Mouse (Mus musculus): ENCODE results near the gene Proser3.
"Not testable (repeated sequence)": the region's sequence is repeated elsewhere in the genome, so short reads cannot be mapped to it uniquely, and the experiment has no call there.

The Proser3 gene

DNA sequence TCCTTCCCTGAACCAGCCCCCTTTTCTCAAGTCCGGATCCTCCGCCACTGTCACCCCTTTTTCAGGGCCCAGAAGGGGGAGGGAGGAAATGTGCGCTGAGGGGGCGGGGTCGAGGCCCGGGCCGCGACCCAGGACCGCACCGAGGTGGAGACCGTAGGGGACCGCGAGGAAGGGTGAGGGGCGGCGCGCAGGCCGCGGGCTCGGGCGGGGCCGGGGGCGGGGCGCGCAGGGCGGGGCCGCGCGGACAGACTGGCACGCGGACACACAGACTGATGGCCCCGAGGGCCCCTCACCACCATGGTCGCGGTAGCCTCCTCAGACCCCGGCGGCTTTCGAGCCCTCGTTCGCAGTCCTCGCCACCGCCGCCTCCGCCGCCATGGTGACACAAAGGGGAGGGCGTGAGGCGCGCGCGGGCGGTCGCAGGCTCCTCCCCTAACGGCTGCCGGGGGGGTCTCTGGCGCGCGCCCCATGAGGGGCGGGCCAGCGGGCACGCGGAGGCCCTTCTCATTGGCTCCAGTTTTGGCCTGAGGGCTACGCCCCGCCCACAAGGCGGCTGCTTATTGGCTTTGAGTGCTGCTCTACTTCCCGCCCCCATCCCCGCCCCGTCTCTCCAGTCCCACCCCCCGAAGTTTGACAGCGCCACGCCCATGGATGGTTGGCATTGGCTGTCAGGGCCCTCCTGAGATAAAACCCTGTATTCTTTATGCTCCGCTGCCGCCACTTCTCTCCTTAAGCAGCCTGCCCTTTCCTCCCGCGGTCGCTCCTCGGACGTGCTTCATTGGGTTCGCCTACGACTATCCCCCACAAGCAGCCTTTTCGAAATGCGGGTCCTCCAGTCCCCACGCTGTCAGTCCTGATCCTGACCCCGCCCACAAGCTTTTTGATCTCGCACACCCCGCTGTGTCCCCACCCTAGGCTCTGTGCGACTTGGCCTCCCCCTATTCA is 17.2 kb downstream of the Proser3 start, which contains the start of gene Arhgap33:
Arhgap33 (minus strand) TSS at position 428 of the 945 bp plus-strand sequence.
- DNase-seq = peak; percentile 96 to 98

DNA sequence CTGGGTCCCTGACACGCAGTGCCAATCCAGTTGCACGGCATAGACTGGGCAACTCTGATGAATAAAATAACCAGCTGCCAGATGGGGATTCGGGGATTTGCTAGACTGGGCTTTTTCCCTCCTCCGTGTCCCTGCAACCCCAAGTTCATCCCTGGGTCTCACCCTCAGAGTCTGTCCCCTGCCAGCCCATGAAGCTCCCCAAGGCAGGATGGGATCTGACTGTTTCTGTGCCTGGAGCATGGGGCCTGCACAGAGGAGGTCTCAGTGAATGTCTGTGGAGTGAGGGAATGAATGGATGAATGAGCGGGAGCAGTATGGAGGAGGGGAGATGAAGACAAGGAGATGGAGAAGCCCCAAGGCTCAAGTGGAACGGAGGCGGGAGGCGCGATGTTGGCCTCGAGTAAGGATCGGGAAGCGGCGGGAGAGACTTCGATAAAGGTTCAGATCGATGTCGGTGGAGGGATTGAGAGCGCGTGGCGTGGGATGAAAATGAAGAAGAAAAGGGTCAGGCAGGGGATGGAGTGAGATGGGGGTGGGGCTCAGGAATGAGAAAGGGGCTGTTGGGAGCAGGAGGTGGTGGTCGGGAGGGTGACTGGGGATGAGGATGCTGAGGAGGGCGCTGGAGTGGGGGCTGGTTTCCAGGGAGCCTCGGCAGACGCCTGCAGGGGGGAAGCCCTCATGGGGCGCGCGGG is 18.0 kb downstream of the Proser3 start:
- DNase-seq = no peak

DNA sequence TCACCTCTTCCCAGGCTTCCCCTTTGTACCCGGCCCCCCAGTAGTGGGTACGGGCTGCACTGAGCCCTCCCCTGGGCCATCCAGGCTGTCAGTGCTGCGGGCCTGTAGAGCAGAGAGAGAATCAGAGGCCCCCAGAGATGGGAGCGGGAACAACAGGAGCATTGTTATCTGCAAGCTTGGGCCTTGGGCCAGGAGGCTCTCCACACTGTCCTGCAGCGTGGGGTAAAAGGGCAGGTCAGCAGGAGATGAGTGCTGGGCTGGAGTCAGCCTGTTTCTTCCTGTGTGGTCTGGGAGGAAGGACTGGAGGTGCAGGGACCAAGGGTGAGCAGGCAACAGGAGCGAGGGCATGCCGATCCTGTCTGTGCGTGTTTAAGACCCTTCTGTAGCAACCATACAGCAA is 19.2 kb downstream of the Proser3 start:
- DNase-seq = no peak

DNA sequence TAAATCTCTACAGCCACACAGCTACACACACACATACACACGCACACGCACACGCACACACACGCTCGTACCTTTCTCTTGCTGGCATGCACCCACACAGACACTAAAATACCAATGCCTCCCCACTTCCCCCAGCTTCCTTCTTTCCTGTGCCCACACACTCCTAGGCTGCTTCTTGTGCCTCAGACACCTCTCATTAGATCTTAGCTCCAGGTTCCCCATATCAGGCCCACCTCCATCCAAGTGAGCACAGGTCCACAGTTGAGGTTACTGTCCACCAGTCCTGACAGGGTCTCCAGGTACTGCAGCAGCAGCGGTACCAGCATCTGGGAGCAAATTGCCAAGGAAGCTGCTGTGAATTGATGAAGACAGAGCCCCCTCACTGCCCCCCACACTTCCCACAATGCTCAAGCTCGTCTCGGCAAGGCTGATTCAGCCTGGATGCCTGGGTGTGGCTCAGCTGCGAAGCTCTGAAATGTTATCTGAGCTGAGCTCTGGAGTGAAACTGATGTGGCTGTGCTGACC is 20.7 kb downstream of the Proser3 start:
- DNase-seq = no peak

DNA sequence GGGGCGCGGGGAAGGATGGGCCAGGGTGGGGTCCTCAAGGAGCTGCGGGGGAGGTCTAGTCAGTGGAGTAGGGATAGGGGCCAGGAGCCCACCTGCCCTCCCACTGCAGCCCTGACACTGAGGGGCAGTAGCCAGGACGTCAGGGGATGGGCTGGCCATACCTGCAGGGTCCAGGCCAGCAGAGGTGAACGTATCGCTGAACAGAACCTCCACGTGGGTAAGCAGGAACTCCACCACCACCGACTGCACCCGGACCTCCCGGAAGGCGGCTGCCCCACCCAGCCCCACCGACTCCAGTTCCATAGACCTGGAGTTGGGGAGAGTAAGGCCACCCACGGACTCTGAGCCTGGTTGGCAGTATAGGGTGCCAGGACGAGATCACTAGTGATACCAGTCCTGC is 25.1 kb downstream of the Proser3 start:
- DNase-seq = no peak

DNA sequence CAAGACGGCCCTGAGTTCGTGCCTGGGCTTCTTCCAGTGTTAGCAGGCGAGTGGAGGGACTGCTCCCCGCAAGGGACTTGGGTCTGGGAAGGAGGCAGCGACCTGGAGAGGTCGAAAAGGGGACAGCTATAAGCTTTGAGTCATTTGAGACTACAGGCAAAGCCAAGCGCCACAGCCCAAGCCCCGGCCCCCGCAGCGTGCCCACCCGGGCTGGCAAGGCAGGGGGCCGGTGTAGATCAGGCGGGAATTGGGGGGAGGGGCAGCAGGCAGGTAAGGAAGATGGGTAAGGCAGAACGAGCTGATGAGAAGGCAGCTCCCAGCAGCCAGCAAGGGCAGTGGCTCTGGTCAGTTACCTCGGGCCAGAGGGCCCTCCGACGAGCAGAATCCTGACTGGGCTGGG is 25.7 kb downstream of the Proser3 start:
- no peak for DNase-seq

DNA sequence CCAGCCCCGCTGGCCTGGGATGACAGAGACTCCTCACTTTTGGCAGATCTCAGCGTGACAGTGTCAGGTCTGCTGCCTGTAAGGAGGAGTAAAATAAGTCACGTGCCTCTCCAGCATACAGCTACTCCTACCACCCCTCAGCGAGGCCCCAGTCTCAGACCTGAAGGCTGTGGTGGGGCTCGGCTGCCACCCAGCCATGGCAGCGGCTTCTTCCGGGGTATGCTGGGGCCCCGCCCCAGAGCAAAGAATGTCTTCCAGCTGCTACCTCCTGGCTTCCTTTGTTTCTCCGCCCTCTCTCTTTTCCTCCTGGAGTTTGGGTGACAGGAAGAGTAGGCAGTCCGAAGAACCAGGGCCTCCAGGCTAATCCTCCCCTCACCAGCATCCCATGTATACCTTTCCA is 26.1 kb downstream of the Proser3 start:
- peak; percentile 44 to 73 for DNase-seq

DNA sequence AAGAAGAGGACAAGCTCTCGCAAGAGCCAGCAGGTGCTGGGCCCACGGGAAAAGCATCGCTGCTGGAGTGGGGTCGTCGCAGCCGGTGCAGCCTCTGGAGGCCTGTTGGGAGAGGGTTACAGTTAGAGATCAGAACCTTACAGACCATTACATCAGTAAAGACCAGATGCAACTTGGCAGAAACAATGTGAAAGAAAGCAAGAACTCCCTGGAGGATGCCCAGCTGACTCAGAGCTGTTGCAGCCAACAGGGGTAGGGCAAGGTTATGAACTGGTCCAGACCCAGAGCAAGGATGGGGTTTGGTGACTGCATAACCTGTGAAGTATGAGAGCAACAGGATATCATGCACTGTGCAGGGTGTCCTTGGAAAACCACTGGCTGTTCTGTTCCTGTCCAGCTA is 27.6 kb downstream of the Proser3 start:
- no peak for DNase-seq

DNA sequence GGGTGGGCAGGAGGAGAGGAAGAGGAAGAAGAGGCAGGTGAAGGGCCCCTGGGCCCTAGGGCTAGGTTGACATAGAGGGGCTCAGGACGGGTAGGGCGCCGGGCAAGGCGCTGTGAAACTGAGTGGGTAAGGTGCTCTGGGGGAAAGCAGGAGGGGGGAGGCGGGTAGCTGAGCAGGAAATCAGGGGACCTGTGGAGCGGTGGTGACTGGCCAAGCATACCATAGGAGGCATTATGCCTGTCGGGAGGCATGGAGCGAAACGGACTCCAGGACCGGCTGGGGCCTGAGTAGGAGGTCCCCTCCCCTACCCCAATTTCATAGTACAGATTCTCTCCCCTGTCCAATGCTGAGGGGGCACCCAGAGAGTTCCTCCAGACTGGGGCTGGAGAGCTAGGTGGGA is 29.2 kb downstream of the Proser3 start:
- DNase-seq = no peak

DNA sequence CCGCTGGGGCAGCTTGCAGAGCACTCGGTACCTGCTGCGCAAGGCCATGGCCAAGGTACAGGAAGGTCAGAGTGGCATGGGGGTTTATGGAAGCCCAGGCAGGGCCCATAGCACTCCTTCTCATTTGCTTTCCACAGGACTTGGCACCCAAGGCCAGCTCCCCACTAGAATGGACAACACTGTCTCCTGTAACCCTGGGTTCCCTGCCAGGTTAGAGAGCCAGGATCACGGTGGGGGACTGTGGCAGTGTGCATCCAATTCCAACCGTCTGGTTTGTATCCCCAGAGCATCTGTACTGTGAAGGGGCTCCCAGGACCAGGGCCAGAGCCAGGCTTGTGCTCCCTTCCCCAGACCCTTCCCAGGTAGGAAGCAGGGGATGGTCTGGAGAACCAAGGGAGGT is 31.2 kb downstream of the Proser3 start:
- no peak for DNase-seq

DNA sequence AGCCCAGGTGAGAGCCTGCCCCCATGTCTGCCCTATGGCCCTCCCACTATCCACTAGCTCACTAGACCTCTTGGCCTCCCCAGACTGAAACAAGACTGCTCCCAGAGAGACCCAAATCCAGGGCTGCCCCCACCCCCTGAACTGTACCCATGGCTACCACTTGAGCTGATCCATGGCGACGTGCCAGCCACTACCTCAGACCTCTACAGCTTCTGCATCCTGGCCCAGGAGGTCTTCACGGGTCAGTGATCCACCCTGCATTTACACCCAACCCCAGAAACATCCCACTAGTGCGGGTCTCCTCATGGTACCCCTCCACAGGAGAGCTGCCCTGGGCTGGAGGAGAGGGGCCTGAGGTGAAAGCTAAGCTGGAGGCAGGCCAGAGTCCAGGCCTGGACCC is 31.7 kb downstream of the Proser3 start:
- DNase-seq = no peak

DNA sequence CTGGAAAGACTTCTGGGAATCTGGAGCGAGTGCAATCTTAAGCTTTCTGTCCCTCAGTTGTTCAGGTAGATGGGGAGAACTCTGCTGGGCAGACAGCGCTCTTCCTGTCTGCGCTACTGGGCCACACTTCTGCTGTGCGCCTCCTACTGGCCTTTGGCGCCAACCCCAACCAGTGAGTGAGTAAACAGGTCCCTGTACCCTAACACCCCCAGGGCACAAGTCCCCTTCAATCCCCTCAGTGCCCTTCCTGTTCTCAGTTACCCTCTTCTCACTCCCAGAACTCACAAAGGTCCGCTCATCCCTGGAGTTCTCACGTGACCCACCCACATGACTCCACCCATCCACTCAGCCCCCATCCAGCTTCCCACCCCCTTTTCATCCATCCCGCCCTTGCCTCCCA is 33.8 kb downstream of the Proser3 start:
- DNase-seq = no peak

DNA sequence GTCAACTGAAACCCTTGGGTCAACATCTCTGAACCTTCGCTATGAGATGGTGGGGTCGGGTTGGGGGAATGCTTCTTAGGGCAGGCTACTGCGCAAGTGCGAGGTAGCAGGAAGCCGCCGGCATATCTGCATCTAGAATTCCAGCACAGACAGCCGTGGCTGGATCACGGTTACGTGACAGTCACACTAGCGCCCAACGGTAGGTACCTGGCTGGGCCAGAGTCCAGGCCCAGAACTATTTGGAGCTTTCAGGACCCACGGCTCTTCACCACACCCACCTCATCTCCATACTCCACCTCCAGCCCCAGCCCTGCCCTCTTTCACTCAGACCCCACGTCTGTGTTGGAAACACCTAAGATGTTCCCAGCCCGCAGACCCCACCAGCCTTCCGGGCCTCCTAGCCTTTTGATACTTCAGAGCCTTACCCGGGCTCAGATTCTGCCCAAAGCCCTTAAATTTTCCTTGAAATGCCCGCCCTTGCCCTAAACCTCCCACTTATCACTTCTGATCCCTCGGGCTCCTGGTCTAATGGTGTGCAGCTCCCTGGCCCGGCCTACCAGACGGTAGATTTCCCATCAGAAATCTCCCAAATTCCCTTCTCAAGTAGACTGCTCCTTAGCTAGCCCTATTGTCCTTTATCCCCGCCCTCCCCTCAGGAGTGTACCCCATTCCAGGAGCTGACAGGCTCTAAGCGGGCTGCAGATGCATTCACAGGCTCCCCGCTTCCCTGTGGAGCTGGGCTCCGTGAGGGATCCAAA is 36.9 kb downstream of the Proser3 start:
- DNase-seq = no peak

DNA sequence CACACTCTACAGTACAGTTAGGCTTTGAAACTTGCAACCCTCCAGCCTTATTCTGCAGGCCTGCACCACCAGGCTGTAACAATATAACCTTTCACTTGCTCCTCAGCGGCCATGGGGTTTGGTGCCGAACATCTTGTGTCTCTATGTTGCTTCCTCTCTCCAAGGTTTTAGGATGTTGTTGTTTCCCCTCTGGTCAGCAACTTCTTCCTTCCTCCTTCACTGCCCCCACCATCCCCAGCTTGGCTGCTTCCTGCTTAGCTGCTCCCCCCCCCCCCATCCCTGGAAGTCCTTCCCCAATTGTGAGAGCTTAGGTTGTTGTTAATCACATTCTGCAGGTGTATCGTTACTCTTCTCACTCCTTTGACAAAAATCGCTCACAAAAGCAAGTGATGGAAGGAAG is 44.0 kb downstream of the Proser3 start:
- no peak for DNase-seq

DNA sequence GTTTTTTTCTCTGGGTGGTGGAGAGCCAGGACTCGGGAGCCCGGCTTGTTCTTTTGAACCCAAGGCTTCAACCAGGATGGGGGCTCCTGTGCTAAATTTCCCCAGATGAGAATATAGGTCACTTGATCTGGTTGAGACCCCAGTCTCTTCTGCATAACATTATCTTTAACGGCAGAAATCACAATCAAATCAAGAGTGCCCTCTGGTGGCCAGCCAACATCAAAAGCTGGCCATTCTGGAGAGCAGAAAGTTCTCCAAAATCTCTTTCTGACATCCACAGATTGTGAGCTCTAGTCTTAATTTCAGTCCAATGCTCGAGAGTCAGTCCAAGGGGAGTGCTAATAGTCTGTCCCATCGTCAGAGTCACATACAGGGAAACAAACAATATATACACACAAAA is 50.9 kb downstream of the Proser3 start:
- DNase-seq = not testable (repeated sequence)

DNA sequence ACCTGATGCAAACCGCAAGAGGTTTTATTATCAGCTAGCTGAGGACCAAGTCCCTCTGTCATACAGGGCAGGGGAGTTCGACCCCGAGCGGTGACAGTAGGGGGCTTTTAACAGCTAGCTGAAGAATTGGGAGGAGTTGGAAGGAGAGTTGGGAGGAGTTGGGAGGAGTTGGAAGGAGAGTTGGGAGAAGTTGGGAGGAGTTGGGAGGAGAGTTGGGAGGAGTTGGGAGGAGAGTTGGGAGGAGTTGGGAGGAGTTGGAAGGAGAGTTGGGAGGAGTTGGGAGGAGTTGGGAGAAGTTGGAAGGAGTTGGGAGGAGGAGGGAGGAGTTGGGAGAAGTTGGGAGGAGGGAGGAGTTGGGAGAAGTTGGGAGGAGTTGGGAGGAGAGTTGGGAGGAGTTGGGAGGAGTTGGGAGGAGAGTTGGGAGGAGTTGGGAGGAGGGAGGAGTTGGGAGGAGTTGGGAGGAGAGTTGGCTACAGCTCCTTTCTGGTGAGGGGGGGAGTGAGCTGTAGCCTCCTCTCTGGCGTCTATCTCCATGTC is 56.5 kb downstream of the Proser3 start:
- DNase-seq = not testable (repeated sequence)

DNA sequence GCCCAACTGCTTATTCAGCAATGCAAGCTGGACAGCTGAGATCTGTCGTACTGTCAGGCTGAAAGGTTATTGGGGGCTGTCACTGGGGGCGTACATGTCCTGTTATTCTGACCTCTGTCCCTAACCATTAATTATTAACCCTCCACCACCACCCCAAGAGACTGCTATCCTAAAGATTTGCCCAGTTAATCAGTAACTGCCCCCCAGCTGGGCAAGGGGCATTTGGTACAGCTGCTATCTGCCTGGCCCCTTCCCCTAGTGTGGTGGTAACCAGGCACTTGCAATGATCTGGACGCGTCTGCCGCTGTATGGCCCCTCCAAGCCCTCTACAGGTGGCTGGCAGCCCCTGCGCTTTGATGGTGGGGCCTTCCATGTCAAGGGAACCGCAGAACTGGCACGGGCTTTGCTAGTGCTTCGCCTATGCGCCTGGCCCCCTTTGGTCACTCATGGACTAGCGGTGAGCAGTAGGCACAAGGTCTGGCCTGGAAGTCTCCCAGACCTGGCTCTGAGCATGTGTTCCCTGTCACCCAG is 58.6 kb downstream of the Proser3 start, which contains the start of gene Prodh2:
Prodh2 (plus strand) TSS at position 222 of the 531 bp plus-strand sequence.
- no peak for DNase-seq

DNA sequence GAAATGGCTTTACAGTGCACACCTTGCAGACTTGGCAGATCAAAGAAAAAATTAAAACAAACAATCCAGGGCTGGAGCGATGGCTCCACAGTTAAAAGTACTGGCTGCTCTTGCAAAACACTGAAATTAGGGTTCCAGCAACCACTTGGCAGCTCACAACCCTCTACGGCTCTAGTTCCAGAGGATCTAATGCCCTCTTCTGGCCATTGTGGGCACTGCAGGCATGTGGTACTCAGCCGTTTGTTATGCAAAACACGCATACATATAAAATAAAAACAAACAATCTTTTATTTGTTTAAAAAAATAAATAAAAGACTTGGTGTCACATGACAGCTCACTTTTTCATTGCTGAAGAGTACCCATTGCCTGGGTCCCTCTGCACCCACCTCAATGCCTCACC is 59.3 kb downstream of the Proser3 start:
- DNase-seq = peak; percentile 54 to 75

DNA sequence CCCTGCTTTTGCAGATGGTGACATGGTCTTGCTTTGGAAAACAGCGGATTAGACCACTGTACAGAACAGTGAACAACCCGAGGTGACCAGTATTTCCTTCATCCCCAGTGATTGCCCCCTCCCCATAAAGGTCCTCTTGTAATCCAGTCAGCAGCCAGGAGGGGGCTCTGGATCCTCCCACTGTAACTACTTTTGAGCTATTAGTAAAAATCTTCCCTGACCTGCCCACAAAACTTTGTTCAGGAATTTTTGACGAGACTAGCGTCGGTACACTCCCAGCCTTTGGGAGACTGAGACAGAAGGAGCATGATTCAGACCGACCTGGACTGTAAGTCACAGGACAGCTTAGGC is 61.2 kb downstream of the Proser3 start:
- DNase-seq = no peak

DNA sequence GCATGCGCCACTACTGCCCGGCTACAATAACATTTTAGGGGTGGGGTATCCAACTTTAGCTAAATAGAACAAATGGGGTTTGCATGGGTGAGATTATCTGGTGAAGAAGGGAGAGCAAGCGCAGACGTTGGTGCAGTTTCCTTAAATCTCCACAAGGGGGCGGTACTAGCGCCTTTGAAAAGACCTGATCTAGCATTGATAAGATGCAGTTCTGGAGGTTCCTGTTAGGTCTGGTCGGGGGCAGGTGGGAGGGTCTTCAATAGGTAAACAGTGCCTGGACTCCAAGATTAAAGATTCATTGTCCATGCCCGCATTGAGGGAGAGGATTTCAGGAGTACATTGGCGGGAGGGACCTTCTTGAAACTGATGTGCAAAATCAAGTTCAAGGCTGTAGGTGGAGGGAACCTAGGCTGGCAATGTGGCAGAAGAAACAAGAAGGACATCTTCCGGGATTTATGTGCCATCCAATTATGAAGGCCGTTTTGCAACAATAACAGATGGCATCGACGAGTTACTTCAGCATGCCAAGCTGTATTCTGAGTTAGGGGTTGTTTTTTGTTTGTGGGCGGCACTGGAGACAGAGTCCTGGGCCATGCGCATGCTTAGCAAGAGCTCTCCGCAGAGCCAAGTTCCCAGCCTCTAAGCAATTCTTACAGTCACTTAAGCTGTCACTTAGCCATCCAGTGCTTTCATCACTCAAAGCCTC is 61.7 kb downstream of the Proser3 start:
- peak in 1 of 2 experiments; percentile 43 for DNase-seq
